Mouse (Mus musculus) telencephalon, adult 2 months (tissue): ENCODE measurements around the gene Dlg2.

Experiments
- DNase-seq: peaks from one replicate; pipeline ENCODE4 v3.0.0-alpha.2; 2011; ENCODE audit warnings: low read depth, low spot score

The Dlg2 gene

GRCm38 (mm10) chr7:92164875-92165518 is 1688.5 kb downstream of the Dlg2 start:
- peak; percentile 42 for DNase-seq

GRCm38 (mm10) chr7:92180029-92180428 is 1703.6 kb downstream of the Dlg2 start:
- DNase-seq, result no peak

DNA sequence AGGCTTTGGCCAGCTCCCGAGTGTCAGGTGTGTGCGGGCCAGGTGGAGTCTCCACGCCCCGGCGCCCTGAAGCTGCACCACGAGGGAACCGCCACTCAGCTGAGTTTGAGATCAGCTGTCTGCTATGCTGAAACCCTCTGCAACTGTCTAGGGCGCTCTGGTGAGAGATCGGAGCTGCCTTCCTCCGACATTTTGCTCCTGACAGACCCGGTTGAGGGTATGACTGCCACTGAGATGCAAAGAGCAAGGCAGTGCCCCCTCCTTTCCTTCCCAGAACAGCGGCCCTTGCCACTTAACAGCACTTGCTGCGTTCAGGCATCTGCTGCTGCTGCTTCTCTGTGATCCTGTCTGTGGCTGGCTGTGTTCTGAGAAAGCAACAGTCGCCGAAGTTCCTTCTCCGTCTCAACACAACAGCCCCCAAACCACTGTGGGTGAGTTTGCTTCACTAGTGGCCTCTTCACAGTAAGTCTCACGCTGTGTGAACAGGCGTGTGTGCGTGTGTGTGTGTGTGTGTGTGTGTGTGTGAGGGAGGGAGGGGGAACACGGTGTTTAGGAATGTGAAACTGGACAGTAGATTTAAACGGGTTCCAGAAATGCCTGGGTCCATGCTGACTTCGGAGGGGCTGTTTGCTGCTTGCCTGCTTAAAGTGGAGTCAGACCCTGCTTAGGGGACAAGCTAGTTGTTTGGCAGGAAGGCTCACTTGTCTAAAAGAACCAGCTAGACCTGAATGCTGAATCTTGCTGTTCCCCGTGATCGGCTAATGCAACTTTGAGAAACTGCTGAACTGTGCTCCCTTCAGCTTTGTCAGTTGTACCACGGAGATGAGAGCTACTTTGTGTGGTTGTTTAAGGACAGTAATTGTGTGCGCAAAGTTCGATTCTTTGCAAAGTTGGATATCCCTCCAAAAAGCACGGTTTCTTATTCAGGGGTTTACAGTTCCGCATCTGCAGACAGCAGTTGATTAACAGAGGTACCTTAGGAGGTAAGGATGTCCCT is 1704.4 kb downstream of the Dlg2 start:
- DNase-seq, result no peak

- DNase-seq, result no peak
Measured at GRCm38 (mm10) chr7:92181959-92182612, 1705.6 kb downstream of the Dlg2 start.

DNA sequence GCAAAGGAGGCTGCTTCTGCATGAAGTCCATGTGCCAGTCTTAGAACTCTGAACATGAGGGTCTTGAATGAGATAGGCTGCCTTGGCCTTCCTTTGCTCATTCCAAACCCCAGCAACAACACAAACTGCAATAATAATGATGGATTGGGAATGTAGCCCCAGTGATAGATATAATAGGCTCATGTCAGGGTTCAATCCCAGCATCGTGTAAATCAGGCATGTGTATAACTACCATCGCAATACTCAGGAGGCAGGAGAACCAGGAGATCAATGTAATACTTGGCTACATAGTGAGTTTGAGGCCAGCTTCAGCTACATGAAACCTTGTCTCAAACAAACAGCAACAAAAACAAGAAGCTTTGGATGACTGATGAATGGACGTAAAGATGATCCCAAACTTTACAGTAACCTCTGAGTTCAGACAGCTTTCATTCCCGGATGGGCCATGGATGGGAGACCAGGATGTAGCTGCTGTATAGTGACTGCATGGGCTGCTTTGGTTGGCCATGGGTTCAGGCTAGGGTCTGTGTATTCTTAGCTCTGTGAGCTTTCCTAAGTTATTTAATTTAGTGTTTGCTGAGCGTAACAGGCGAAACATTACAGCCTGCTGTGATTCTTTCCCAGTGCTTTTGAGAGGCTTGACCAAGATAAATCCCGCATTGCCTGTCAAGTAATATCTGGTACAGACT is 1708.0 kb downstream of the Dlg2 start:
- no peak for DNase-seq

DNA sequence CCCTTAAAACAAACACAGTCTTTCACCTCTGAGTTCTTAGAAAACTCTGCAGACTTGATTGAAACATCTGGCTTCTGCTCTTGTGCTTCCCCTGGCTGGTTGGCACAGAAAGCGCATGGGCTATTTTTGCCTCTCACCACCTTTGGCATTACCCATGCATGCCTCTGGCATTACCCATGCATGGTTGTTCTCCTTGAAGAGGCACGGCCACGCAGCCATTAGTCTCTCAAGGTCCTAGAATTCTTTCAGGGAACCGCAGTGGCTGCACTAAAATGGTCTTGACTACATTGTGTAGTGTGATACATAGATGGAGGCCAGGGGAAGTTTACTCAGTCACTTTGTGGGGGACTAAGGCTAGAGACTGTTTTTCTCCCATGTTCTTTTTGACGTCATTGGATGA is 1709.9 kb downstream of the Dlg2 start:
- no peak for DNase-seq

- DNase-seq, result no peak
Measured at GRCm38 (mm10) chr7:92189149-92189548, 1712.7 kb downstream of the Dlg2 start.

DNA sequence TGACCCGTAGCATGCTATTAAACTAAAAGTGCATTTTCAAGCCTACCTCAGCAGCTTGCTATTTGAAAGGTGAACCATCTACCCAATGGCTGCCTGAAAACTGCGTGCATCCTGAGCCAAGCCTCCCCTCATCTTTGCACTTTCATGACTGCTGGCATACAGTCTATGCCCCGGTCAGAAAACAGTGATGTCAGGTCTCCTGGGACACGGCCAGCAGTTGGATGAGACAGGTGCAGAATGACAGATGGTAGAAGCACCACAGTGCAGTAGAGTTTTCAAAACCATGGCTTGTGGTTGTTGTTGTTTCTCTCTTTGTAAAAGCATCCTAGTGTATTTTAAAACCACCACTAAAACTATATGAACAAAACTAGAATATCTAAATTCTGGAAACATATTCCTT is 1719.5 kb downstream of the Dlg2 start:
- DNase-seq, result no peak

DNA sequence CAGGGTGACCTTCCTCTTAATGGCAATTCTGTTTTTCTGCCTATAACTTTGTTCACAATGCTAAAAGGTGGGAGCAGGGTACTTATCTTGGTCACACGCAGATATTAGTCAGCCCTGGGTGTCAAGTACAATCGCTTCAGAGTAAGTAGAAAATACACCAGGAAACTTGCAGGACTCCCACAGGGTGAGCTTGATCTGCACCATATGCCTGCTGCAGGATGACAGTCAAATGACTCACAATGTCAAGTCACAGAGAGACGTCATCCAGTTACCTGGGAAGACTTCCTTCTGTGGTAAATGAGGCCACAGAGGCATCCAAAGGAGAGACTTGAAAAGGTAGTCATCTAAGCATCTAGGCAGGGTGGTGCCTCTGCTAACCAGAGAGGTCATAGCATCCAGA is 1721.1 kb downstream of the Dlg2 start:
- DNase-seq, result no peak

DNA sequence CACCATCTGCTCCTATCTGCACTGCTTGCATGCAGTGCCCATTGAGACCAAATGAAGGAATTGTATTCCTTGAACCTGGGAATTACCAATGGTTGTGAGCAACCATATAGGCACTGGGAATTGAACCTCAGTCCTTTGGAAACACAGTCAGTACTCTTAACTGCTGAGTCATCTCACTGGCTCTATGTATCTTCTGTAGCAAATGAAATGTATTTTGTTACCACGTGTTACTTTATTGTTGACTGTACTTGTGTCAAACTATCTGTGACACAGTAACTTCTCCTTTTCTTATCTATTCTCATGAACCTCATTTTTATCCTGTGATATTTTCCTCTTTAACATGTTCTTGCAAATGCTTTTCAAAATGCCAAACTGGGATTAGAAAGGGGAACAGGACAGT is 1722.7 kb downstream of the Dlg2 start:
- no peak for DNase-seq

DNA sequence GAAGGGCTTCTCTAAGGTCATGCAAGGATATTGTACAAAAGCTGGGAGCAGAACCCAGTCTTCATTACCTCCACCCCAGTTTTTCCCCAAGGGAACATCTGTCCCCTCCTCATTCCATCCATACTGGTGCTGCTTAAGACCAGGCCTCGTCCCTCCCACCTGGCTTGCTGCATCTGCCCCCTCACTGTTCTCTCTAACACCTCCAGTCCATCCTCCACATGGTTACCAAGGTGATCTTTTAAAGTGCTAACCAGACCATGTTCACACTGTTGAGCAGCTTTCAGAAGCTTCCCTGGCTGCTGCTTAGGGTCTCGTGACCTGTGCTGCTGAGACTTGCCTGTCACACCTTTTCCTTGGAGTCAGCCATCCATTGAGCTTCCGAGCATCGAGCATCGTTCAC is 1734.2 kb downstream of the Dlg2 start:
- DNase-seq, result no peak

GRCm38 (mm10) chr7:92213751-92214150 is 1737.3 kb downstream of the Dlg2 start:
- no peak for DNase-seq

- no peak for DNase-seq
Measured at GRCm38 (mm10) chr7:92218171-92218570, 1741.7 kb downstream of the Dlg2 start.

GRCm38 (mm10) chr7:92220619-92221018 is 1744.1 kb downstream of the Dlg2 start:
- DNase-seq, result no peak

GRCm38 (mm10) chr7:92234476-92235202 is 1758.2 kb downstream of the Dlg2 start:
- DNase-seq, result peak; percentile 56

GRCm38 (mm10) chr7:92235541-92236031 is 1759.1 kb downstream of the Dlg2 start:
- DNase-seq, result peak; percentile 18

DNA sequence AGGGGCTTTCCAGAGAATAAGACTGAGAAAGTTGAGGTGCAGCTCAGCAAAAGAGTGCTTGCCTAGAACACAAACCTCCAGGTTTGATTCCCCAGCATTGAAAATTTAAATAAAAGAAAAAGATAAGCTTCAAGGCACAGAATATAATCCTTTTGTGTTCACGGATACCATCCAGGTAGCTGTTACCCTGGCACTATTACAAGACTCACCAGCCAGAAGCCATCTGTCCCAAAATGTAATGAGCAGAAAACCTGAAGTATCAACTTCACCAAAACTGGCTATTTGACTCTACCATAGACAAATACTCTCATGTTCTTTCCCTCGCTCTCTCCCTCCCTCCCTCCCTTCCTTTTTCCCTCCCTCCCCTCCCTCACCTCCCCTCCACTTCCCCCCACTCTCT is 1764.4 kb downstream of the Dlg2 start:
- DNase-seq, result no peak

DNA sequence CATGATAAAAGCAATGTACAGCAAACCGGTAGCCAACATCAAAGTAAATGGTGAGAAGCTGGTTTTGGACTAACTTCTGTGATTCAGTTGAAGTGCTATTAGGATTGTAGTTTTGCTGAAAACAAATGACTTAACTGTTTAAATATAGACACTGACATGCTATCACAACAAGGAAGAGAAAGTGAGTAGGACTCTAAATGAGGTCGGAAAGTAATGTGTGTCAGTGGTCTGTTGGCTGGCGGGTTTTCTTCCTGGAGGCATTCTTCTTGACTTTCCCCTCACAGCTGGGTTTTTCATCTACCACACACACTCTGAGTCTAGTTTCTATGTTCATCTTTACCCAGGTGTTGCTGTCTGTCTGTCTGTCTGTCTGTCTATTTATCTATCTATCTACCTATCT is 1771.1 kb downstream of the Dlg2 start:
- no peak for DNase-seq

DNA sequence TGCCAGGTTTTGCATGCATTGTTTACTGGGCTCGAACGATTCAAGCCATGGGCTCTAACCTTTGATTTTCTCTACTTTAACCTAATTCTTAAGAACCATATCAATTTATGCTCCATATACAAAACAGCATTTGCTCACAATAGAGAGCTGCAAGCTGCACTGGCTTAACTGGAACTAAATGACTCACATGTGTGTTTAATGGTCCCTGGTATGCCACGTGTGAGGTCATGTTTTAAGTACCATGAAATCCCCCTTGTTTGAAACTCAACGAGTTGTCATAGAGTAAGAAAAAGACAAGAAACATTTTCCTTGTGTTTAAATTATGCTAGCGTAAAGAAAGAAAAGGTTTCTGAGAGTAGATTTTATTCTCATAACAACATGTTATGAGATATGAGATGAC is 1772.1 kb downstream of the Dlg2 start:
- DNase-seq, result no peak

GRCm38 (mm10) chr7:92258148-92258547 is 1781.7 kb downstream of the Dlg2 start:
- DNase-seq, result no peak

DNA sequence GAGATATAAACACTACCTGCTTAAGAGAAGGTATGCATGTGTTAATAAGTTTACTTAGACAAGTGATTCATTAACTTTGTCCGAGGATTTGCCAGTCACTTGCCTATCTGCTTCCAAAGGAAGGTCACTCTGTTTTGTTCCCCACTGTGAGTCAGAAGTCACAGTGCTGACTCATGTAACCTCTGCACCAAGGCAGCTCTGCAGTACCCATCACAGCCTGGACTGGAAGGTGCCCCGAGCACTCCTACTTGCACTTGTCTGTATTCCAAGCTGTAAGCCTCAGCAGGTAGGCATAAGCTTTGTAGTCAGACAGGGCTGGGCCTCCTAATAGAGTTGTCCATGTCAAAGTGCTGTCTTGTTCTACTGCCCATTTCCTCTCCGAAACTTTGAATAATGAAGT is 1782.2 kb downstream of the Dlg2 start:
- DNase-seq, result no peak
